Mouse (Mus musculus) bone marrow, adult 2 months (tissue): ENCODE measurements around the gene Vps13c. TPM values are rescaled to one million over a fixed set of nuclear protein-coding genes. Genes with fewer than 3 reads are reported as not detected.
A peak's percentile ranks its signal among the peaks of the same experiment; 100 is the strongest.

Experiments used
- H3K27ac ChIP-seq: fragments of 200-500 bp; 2 replicates; pipeline ENCODE4 v1.5.1; 2012; ENCODE audit warnings: low read depth, mild to moderate bottlenecking, control low read depth, inconsistent platforms, low read length; ENCODE audit not compliant: control insufficient read depth, poor library complexity, insufficient read depth
- H3K4me1 ChIP-seq: fragments of 200-500 bp; 2 replicates; pipeline ENCODE4 v1.6.1; 2011; ENCODE audit warnings: low read length; ENCODE audit not compliant: control insufficient read depth, insufficient read depth
- H3K4me3 ChIP-seq: fragments of 200-500 bp; replicated peaks from 2 replicates; pipeline ENCODE3; 2011; ENCODE audit warnings: mild to moderate bottlenecking, low read depth, low read length, control low read depth; ENCODE audit not compliant: control insufficient read depth
- CTCF ChIP-seq: fragments of 200-500 bp; IDR thresholded peaks from 2 replicates; pipeline ENCODE4 v1.5.1; 2011; ENCODE audit warnings: low read length, control low read depth; ENCODE audit not compliant: control insufficient read depth, insufficient read depth
- POLR2A ChIP-seq: fragments of 200-500 bp; IDR thresholded peaks from 2 replicates; pipeline ENCODE4 v1.6.1; 2011; ENCODE audit warnings: low read depth, mild to moderate bottlenecking, control low read depth, low read length, borderline replicate concordance; ENCODE audit not compliant: control insufficient read depth
- WGBS: fragments of 180-500 bp; shearing (Covaris S2); methylation state at CpG from one replicate; pipeline ENCODE4 v1.1.7; 2018; 5-methylcytosine and 5-hydroxymethylcytosine counted together
- polyA plus RNA-seq: library from polyadenylated mRNA; stranded (reverse); fragments of >200 nt; gene quantifications from 2 replicates; pipeline ENCODE4 v1.2.4, GENCODE M21; 2011; ENCODE audit warnings: low replicate concordance; ENCODE audit not compliant: missing spikeins, insufficient read depth, insufficient read length

Gene Vps13c
- polyA plus RNA-seq, 1 experiment: 8.8 TPM

- WGBS: 32% methylated on average over 4 of the region's 4 CpGs
- Histone ChIP-seq H3K4me3 (peak overlapping the region; percentile 28), H3K4me1 (peaks cover 11% of the 10 kb centered on the region), H3K27ac (no peak overlapping the region)
- TF ChIP-seq POLR2A (no peak), CTCF (no peak)
These were observed 4.8 kb downstream of the Vps13c start for GRCm38 (mm10) chr9:67845012-67845411.

GRCm38 (mm10) chr9:67845648-67846047 lies 5.5 kb downstream of the Vps13c start:
- H3K27ac ChIP-seq: peak overlapping the region; percentile 7; the same call in 1 of the 2 replicates
- peaks cover 11% of the 10 kb centered on the region for H3K4me1 ChIP-seq
- TF ChIP-seq POLR2A: no peak
- no peak for TF ChIP-seq CTCF
- H3K4me3 ChIP-seq: no peak overlapping the region
- 10% methylated on average over 5 of the region's 5 CpGs for WGBS

GRCm38 (mm10) chr9:67846089-67846488 lies 5.9 kb downstream of the Vps13c start:
- TF ChIP-seq CTCF: no peak
- no peak for TF ChIP-seq POLR2A
- WGBS: 57% methylated on average over 2 of the region's 2 CpGs

GRCm38 (mm10) chr9:67847606-67848005 lies 7.4 kb downstream of the Vps13c start:
- TF ChIP-seq POLR2A (no peak), CTCF (no peak)
- WGBS: 85% methylated on average over 3 of the region's 3 CpGs
- Histone ChIP-seq H3K27ac (no peak overlapping the region), H3K4me3 (no peak overlapping the region), H3K4me1 (peaks cover 11% of the 10 kb centered on the region)

More at GRCm38 (mm10) chr9:67846089-67846488, 5.9 kb downstream of the Vps13c start:
- peaks cover 11% of the 10 kb centered on the region for H3K4me1 ChIP-seq
- no peak overlapping the region for H3K27ac ChIP-seq
- H3K4me3 ChIP-seq: no peak overlapping the region

- TF ChIP-seq POLR2A: no peak
- TF ChIP-seq CTCF: no peak
- Histone ChIP-seq H3K27ac (no peak overlapping the region), H3K4me1 (peaks cover 8% of the 10 kb centered on the region), H3K4me3 (no peak overlapping the region)
- 87% methylated on average over 12 of the region's 12 CpGs for WGBS
These were observed 9.2 kb downstream of the Vps13c start for GRCm38 (mm10) chr9:67849397-67849796.

DNA sequence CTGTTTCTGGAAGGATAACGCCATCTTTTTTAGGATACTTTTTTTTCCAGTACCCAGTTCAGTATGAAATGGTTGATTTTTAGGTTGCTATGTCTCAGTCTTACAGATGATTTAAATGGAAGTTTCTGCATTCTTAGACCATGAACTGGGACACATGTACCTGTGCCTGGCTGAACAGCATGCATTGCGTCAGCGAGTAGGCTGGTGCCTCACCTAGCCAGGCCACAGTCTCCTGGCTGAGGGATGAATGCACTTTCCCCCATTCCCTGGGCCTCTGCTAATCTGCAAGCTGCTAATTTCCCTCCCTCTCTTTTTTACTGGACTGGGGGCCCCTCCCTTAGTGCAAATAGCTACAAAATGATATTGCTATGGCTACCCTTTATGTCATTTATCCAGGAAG lies 9.7 kb downstream of the Vps13c start:
- H3K4me3 ChIP-seq: no peak overlapping the region
- H3K27ac ChIP-seq: no peak overlapping the region
- WGBS: 96% methylated on average over 3 of the region's 3 CpGs
- no peak for TF ChIP-seq CTCF
- TF ChIP-seq POLR2A: no peak
- peaks cover 8% of the 10 kb centered on the region for H3K4me1 ChIP-seq

DNA sequence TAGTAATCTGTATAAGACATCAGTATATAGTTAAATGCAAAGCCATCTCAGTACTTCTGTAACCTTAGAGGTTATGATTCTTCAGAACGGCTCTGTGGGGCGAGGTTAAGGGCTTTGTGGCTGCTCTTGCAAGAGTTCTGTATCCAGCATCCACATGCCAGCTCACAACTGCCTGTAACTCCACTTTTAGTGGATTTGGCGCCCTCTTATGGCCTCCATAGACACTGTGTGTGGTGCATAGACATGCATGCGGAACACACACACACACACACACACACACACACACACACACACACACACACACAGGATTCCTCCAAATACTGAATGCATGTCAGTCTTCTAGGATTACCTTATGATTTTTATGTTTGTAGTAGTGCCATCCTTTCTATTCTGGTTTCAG lies 11.0 kb downstream of the Vps13c start:
- 62% methylated on average over 4 of the region's 4 CpGs for WGBS

DNA sequence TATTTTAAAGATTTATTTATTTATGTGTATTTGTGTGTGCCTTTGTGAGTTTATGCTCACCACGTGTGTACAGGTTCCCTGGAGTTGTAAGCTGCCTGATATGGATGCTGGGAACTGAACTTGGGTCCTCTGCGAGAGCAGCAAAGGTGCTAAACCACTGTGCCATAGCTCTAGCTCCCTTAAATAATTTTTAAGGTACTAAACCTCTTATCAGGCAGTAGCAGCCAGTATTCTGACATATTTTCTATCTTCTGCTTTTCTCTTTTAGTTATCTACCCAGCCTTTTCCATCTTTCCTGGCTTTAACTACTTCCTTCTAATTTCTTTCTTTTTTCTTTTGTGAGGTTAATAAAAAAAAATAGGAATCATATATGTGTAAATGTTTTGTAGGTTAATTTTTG lies 20.1 kb downstream of the Vps13c start:
- 63% methylated on average over 2 of the region's 2 CpGs for WGBS
- no peak overlapping the region for H3K4me3 ChIP-seq
- no peak for TF ChIP-seq POLR2A
- TF ChIP-seq CTCF: no peak
- no peaks in the 10 kb centered on the region; the same call in 1 of the 2 replicates for H3K4me1 ChIP-seq
- no peak overlapping the region for H3K27ac ChIP-seq

More for the DNA sequence above, 11.0 kb downstream of the Vps13c start:
- Histone ChIP-seq H3K4me3 (no peak overlapping the region), H3K27ac (no peak overlapping the region), H3K4me1 (peaks cover 2% of the 10 kb centered on the region)
- TF ChIP-seq POLR2A: no peak
- peak; percentile 33; the same call in 1 of the 2 replicates for TF ChIP-seq CTCF

DNA sequence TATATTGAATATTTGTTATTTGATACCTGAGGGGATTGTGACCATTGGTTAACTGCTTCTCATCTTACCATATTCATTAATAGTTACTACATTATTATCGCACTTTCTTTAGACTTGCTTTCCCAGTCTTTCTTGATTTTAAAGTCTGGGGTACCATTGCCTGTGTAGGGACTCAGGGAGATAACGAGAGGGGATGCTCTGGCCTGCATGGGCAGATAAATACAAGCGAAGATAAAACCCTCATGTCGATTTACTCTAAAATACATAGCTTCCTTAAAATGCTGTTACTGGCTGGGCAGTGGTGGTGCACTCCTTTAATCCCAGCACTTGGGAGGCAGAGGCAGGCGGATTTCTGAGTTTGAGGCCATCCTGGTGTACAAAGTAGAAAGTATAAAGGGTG lies 23.1 kb downstream of the Vps13c start:
- Histone ChIP-seq H3K4me1 (no peaks in the 10 kb centered on the region; the same call in 1 of the 2 replicates), H3K27ac (no peak overlapping the region), H3K4me3 (no peak overlapping the region)
- TF ChIP-seq CTCF (no peak), POLR2A (no peak)
- WGBS: 63% methylated on average over 5 of the region's 5 CpGs
